Mouse (Mus musculus) ovary, adult 10 weeks (tissue): ENCODE measurements around the gene Rab11b. TPM values are rescaled to one million over a fixed set of nuclear protein-coding genes. Genes with fewer than 3 reads are reported as not detected.

ENCODE experiments used
- polyA plus RNA-seq: library from polyadenylated mRNA; stranded (reverse); fragments of 350-450 nt; fragmentation: Illumina TruSeq; extraction: RNeasy Lipid Tissue Mini Kit (QIAGEN cat#74804); gene quantifications from one replicate; pipeline ENCODE4 v1.2.3, GENCODE M21; 2014

Gene Rab11b
- polyA plus RNA-seq, result 36.7 TPM

DNA sequence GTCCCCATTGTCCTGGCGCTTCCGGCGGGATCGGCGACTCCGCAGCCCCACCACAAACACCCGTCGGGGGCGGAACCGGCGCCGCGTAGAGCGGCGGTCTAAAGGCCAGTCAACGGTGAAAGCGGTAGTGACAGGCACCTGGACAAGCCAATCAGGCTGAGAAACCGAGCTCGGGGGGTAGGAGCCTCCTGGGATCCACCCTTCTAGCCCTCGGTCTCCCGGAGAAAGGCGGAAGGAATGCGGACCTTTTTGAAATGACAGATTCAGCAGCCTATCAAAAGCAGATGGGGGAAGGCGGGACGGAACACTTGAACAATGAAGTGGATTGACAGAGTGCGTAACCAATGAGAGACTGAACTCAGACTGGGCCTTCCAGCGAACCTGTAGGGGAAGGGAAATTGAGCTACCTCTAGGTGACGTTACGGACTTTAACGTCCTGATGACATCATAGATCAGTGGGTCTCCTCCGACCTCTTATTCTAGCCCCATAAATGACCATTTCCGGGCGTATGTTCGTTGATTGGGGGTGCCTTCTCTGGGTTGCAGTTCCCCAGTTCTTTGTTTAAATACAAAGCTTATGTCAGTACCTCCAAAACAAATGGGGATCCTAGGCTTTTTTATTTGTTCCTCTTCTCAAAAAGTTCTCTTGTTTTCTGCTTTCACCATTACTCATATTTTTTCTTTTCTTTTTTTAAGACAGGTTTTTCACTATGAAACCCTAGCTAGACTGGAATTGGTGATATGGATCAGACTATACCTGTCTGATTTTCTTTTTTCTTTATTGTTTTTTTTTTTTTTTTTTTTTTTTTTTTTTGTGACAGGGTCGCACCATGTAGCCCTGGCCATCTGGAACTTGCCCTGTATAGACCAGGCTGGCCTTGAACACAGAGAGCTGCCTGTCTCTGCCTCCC is at the start of gene Rab11b:
Gene Rab11b (minus strand): TSS at position 276 of the 911 bp plus-strand sequence.

DNA sequence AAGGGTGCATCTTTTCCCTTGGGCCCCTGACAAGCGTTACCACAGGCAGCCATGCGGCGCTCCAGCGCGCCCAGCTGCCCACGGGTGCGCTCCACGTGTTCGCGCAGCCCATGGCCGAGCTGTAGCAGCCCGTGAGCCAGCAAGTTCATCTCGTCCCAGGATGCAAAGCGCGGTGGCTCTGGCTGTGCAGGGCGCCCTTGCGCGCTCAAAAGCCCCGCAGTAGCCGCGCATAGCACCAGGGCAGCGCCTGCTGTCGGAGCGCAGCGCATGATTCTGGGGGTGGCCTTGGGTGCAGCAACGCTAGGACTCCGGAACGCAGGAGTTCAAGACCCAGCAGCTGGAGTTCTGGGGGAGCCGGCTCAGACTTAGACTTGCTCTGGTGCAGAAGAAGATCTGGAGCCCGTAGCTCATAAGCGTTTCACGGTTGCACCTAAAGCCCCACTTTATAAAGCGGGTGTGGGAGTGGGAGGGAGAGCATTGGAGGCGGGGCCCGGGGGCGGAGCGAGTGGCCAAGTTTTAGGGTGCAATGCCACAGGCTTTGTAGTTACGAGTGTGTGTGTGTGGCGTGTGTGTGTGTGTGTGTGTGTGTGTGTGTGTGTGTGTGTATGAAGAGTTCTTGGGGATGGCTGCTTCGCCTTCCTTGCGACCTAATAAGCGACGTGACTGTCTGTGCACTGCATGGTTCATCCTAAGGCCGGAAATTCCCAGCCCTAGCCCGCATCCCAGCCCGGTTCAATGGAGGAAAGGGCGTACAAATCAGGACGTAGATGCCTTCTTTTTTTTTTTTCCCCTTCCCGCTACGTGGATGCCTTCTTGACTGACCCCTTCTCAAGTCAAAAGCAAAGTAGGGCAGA is 21.0 kb upstream of the Rab11b start, which contains the start of gene Angptl4:
Gene Angptl4 (minus strand): TSS at position 707 of the 854 bp plus-strand sequence.

DNA sequence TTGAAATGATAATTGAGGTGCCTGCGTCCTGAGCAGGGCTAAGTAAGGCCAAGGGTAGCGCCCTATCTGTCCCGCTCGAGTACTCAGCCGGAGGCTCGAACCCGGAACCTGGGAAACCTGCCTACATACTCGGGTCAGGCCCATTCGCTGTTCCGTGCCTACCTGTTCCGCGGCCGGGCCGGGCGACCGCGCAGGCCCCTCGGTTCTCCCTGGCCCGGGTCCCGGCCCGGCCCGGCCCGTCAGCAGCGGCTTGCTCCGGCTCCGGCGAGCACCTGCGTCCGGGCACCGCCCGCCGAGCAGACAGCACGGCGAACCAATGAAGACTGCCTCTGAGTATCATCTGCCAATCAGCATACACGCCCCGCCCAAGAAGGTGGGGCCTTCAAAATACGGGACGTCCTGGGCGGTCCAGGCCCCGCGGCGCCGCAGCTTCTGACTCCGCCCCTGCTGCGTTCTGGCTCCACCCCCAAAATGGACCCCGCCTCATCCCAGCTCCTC is 41.9 kb downstream of the Rab11b start, which contains the start of gene March2:
Gene March2 (minus strand): TSS at position 287 of the 498 bp plus-strand sequence.

Other genes starting within 250 kb of the Rab11b start
- gene Adamts10, start 236.3 kb downstream of the Rab11b start, polyA plus RNA-seq, result 6.2 TPM
- gene Myo1f, start 204.8 kb downstream of the Rab11b start, polyA plus RNA-seq, result 0.83 TPM
- 2.1 TPM for gene Zfp414, start 131.4 kb downstream of the Rab11b start, polyA plus RNA-seq
- not detected for gene Pram1, start 122.5 kb downstream of the Rab11b start, polyA plus RNA-seq
- 627 TPM for gene Hnrnpm, start 73.7 kb downstream of the Rab11b start, polyA plus RNA-seq
- gene March2, start 41.9 kb downstream of the Rab11b start, polyA plus RNA-seq, result 16.3 TPM
- 5.5 TPM for gene Angptl4, start 21.3 kb upstream of the Rab11b start, polyA plus RNA-seq
- gene Kank3, start 50.0 kb upstream of the Rab11b start, polyA plus RNA-seq, result 5.6 TPM
- 90.3 TPM for gene Rps28, start 64.0 kb upstream of the Rab11b start, polyA plus RNA-seq
- gene Ndufa7, start 64.0 kb upstream of the Rab11b start, polyA plus RNA-seq, result 14.1 TPM
- 9.6 TPM for gene Cd320, start 82.6 kb upstream of the Rab11b start, polyA plus RNA-seq
- not detected for gene Gm7029, start 113.3 kb upstream of the Rab11b start, polyA plus RNA-seq
- gene Kifc1, start 130.1 kb upstream of the Rab11b start, polyA plus RNA-seq, result 4.2 TPM
- not detected for gene Platr17, start 144.6 kb upstream of the Rab11b start, polyA plus RNA-seq
- gene Daxx, start 148.9 kb upstream of the Rab11b start, polyA plus RNA-seq, result 6.0 TPM
- gene Tapbp, start 155.4 kb upstream of the Rab11b start, polyA plus RNA-seq, result 33.7 TPM
- gene Zbtb22, start 155.4 kb upstream of the Rab11b start, polyA plus RNA-seq, result 1.7 TPM
- gene Rgl2, start 169.0 kb upstream of the Rab11b start, polyA plus RNA-seq, result 1.9 TPM
- 15.3 TPM for gene Pfdn6, start 179.8 kb upstream of the Rab11b start, polyA plus RNA-seq
- gene Wdr46, start 180.1 kb upstream of the Rab11b start, polyA plus RNA-seq, result 0.74 TPM
- gene B3galt4, start 191.0 kb upstream of the Rab11b start, polyA plus RNA-seq, result 0.29 TPM
- gene Vps52, start 195.3 kb upstream of the Rab11b start, polyA plus RNA-seq, result 3.7 TPM
- gene Rps18, start 195.5 kb upstream of the Rab11b start, polyA plus RNA-seq, result 24.9 TPM
- 77.3 TPM for gene H2-K1, start 239.8 kb upstream of the Rab11b start, polyA plus RNA-seq